Comparison of ENCODE assay signal across 7 mouse cellular contexts in the genomic region with DNA sequence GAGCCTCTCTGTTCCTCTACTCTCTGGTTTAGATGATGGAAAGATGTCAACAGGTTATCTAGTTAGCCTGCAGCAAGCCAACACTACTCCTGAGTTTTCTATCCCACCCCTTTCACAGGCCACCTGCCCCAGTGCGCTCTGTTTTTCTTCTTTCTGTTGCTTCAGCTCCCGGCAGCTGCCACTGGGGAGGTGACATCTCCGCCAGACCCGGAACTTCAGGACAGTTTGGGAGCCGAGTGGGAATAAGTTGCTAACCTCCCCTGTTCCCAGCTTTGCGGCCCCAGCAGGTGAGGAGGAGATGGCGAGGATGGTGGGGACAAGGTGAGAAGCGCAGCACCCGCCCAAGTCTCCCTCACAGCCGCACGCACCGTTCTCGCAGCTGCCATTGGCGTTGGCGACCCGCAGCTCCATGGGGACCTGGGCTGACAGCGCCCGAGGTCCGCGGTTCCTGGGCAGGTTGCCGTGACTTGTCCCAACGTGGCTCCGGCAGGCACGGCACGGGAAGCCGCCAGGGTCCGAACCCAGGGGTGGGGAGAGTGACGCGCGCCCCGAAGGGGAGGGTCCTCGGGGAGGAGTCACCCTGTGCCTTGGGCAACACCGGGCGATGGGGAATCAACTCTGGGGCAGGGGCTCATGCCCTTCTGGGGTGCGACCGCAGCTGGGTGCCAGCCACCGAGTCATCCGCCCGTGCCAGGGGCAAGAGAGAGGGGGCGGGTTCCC. TPM values are rescaled to one million over a fixed set of nuclear protein-coding genes. Genes with fewer than 3 reads are reported as not detected.
DNase-seq lines count a peak whose midpoint lies in the region; ATAC-seq lines count a peak whose summit lies in the region.

Gene Nipal4 (minus strand): TSS at position 643 of the 720 bp plus-strand sequence.

- intact Hi-C loops in left cerebral cortex, postnatal 14 days (cut with DNase I), result no loop called here

- peaks cover 4% of the 10 kb centered on the region; the same call in 1 of the 2 replicates for H3K27me3 ChIP-seq in forebrain, embryonic 11.5 days (ENCODE audit: control insufficient read depth, insufficient read depth, low read length)
- peaks cover 17% of the 10 kb centered on the region; the same call in 1 of the 2 replicates for H3K27me3 ChIP-seq in midbrain, embryonic 13.5 days

- peak; percentile 5 to 8 for DNase-seq in left cerebral cortex, adult 18-20 months (ENCODE audit: low spot score in 2 of 2)
- DNase-seq in left cerebral cortex, postnatal 14 days (ENCODE audit: low spot score in 2 of 2), result no peak
- DNase-seq in adrenal gland, adult 8-10 months, result peak; percentile 2
- DNase-seq in forebrain, embryonic 11.5 days (ENCODE audit: low spot score), result peak; percentile 64
- DNase-seq in kidney, postnatal 10 days, result peak; percentile 54
- peak; percentile 65 for DNase-seq in urinary bladder, postnatal 25 days (ENCODE audit: low spot score)

- no peaks in the 10 kb centered on the region for H3K9me3 ChIP-seq in forebrain, embryonic 11.5 days (ENCODE audit: control insufficient read depth, low read length)
- no peaks in the 10 kb centered on the region for H3K9me3 ChIP-seq in midbrain, embryonic 13.5 days

- peak; percentile 36 for ATAC-seq in forebrain, embryonic 11.5 days (replicated peaks; ENCODE audit: low FRiP score)
- peak; percentile 55 for ATAC-seq in midbrain, embryonic 13.5 days

- no peak within 1 kb of the TSS for H3K27ac ChIP-seq in forebrain, embryonic 11.5 days (ENCODE audit: low read depth, low read length)
- no peak within 1 kb of the TSS for H3K27ac ChIP-seq in midbrain, embryonic 13.5 days

- H3K4me1 ChIP-seq in forebrain, embryonic 11.5 days (replicated peaks; ENCODE audit: control insufficient read depth, insufficient read depth, low read length), result 0 out of 2 replicates have a peak, but pooled peaks cover 3% of the 10 kb centered on the region
- H3K4me1 ChIP-seq in midbrain, embryonic 13.5 days (replicated peaks), result peaks cover 13% of the 10 kb centered on the region

- 1% methylated on average over 40 of the region's 40 CpGs for WGBS in forebrain, embryonic 11.5 days
- WGBS in midbrain, embryonic 13.5 days, result 2% methylated on average over 40 of the region's 40 CpGs

- peak within 1 kb of the TSS; percentile 35 for H3K9ac ChIP-seq in forebrain, embryonic 11.5 days (ENCODE audit: low read length)
- peak within 1 kb of the TSS; percentile 57 for H3K9ac ChIP-seq in midbrain, embryonic 13.5 days (replicated peaks)

- no peaks in the 10 kb centered on the region for H3K36me3 ChIP-seq in forebrain, embryonic 11.5 days (ENCODE audit: control insufficient read depth, insufficient read depth, low read length)
- no peaks in the 10 kb centered on the region for H3K36me3 ChIP-seq in midbrain, embryonic 13.5 days

- peak within 1 kb of the TSS; percentile 92 for H3K4me2 ChIP-seq in forebrain, embryonic 11.5 days (ENCODE audit: low read depth, low read length, severe bottlenecking)
- H3K4me2 ChIP-seq in midbrain, embryonic 13.5 days (replicated peaks), result peak within 1 kb of the TSS; percentile 73

- H3K4me3 ChIP-seq in forebrain, embryonic 11.5 days (ENCODE audit: low read depth, low read length), result peak within 1 kb of the TSS; percentile 41
- peak within 1 kb of the TSS; percentile 45 for H3K4me3 ChIP-seq in midbrain, embryonic 13.5 days (replicated peaks)

RNA-seq across cellular contexts. Expression of gene Nipal4, which starts in this region (rescaled TPM):
- 1 to 10 TPM; 1.1 to 1.5 TPM for total RNA-seq in left cerebral cortex, adult 18-20 months (2021)
- total RNA-seq in left cerebral cortex, postnatal 14 days (2021), result 1 to 10 TPM; 1.6 to 2.6 TPM
- under 1 TPM in 1 of 4 experiments, not detected in 3; 0.08 TPM for total RNA-seq in adrenal gland, adult 8-10 months (2022)
- polyA plus RNA-seq in forebrain, embryonic 11.5 days (2014; fragmentation: Nextera tagmentation; extraction: Ambion mirVana), result 1.4 and 1.6 TPM in 2 replicates
- polyA plus RNA-seq in midbrain, embryonic 13.5 days (2015; fragmentation: Nextera tagmentation; extraction: Ambion mirVana), result 0.63 and 1.1 TPM in 2 replicates

Comparison
In these comparisons a context has a peak if more than half of its experiments do, and no peak if none do; other contexts are left out.
1. DNase-seq: peak in left cerebral cortex, adult 18-20 months (2 of 2), forebrain, embryonic 11.5 days (single experiment), kidney, postnatal 10 days (single experiment) and urinary bladder, postnatal 25 days (single experiment); none in left cerebral cortex, postnatal 14 days (0 of 2).
2. Peak in DNase-seq in adrenal gland, adult 8-10 months; RNA of the gene not detected or under 1 TPM.